Mouse (Mus musculus) layer of hippocampus, adult 2 months (tissue): ENCODE measurements at regions not wholly inside any gene's neighbourhood (a gene's known extent, or its start where the extent isn't known, plus 50 kb on each side); places are given as distances from the start of the nearest gene placed in this dataset.

Experiments
- DNase-seq, 2 experiments: peaks; one replicate each; pipeline ENCODE4 v3.0.0; 2022; ENCODE audit warnings: low spot score in 2 of 2
- H3K27ac ChIP-seq: fragments of 200-600 bp; 2 replicates; pipeline ENCODE4 v1.8.1; 2022
- H3K4me3 ChIP-seq: fragments of 200-600 bp; 2 replicates; pipeline ENCODE4 v1.8.1; 2022; ENCODE audit warnings: mild to moderate bottlenecking
- CTCF ChIP-seq: fragments of 200-600 bp; conservative IDR thresholded peaks from 2 replicates; pipeline ENCODE4 v1.8.1; 2022; ENCODE audit warnings: antibody characterized with exemption, mild to moderate bottlenecking, moderate library complexity

DNA sequence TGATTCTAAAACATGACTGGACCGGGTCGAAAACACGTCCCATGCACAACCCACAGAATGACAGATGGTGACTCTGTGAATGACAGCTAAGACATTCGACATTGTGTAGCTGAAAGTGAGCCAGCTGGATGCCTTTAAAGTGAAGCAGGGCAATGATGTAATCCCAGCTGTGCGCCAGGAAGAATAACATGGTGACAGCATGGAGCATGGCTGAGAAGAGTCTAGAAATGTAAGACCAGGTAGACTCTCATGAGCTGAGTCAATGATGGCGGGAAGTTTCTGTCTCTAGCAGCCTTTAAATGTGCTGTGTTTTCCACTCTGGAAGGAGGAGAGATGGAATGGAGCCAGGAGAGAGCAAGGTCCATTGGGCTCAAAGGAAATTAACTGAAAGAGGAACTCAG, 118.4 kb upstream of the Dock1 start:
- peak; percentile 26 to 43 for DNase-seq
- no peak for TF ChIP-seq CTCF
- H3K4me3 ChIP-seq: no peak overlapping the region
- no peak overlapping the region for H3K27ac ChIP-seq

DNA sequence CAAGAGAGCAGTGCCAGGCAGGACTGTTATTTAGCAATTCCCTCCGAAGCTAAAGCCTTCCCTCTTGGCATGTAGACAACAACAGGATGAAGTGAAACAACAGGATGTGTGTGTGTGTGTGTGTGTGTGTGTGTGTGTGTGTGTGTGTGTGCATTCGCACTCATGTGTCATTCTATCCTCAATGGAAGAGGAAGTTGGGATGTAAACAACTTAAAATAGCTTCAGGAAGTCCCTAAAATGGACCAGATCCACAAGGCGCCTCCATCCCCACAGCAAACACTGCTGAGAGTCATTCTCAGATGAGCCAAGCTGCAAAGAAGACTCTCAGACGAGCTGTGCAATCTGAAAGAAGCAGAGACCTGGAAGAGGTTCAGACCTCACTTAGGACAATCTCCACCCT, 114.4 kb upstream of the Dock1 start:
- no peak for DNase-seq
- TF ChIP-seq CTCF: no peak

DNA sequence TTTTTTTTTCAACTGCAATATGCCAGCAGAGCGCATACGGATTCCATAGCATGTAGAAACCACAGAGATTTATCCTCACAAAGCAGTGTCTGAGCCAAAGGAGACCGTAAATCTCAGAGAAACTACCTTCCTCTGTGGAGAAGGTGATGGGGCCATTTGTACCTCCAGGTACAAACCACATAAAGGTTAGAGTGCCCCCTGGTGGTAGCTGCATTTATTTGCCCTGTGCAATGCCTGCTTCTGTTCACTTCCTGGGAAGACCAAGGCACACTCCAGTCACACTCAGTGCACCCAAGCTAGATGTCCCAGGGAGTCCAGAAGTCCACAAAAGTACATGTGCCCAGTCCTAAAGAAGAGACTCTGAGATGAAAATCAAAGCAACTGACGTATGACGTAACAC, 104.1 kb upstream of the Dock1 start:
- peak; percentile 90 for TF ChIP-seq CTCF
- Histone ChIP-seq H3K27ac (no peak overlapping the region), H3K4me3 (no peak overlapping the region)
- peak; percentile 57 to 83 for DNase-seq

More for the DNA sequence above, 114.4 kb upstream of the Dock1 start:
- Histone ChIP-seq H3K27ac (no peak overlapping the region), H3K4me3 (no peak overlapping the region)

DNA sequence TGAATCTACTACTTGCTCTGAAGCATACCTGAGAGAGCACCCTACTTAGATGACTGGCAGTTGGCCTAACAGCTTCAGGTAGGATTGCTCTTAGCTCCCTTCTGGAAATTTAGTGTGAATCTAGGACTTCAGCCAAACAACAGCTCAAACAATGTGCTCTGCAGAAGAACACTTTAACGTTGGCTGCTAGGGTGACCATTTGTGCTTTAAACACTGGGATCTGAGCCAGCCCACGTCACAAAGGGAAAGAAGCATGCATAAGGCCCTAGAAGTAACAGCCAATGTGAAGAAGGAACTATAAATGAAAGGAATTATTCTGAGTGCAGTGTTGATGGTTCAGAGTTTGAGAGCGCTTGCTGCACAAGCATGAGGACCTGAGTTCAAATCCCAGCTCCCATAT, 101.2 kb upstream of the Dock1 start:
- TF ChIP-seq CTCF: no peak
- H3K4me3 ChIP-seq: no peak overlapping the region
- H3K27ac ChIP-seq: no peak overlapping the region
- DNase-seq: no peak

DNA sequence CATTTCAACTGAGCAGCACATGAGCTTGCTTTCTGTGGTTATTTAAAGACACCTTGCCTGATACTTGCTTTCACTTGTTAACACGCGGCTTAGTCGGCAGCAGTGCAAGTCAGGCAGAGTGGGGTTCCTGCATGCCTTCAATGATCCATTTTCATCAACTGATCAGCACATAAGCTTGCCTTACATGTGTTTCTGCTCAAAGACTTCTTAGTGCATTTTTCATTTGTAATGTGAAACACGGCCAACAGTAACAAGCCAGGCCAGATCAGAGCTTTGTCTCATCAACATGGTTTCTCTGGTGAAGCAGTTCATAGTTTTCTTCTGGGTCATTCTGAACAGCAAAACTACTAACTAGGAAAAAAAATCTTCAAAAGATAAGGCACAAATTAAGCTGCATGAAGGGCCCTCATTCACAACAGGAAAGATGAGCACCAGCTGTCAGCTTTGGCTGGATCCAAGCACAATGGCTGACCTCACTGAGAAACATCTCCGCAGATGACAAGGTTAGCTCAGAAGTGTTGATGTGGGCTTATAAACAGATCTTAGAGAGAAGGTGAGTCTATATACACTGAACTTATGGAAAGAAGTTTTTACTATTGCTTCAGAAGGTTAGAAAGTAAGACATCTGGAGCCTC, 100.2 kb upstream of the Dock1 start:
- H3K27ac ChIP-seq: no peak overlapping the region
- no peak overlapping the region for H3K4me3 ChIP-seq
- DNase-seq: no peak
- no peak for TF ChIP-seq CTCF

DNA sequence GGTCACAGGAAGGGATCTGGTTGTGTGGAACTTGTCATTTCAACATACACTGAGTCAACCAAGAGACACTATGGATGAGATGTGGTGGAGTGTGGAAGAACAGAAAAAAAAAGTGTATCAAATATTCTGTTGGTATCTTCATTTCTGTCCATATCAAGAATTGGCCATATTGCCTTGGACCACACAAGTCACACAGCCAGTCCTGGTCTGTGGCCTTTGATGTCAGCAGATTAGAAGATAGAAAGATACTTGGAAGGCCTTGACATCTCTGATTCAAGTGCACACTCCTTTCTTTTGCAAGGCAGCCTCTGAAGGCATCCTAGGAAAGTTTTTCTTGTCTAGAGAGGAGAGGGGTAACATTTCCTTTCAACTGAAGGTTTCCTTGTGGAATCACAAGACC, 88.7 kb upstream of the Dock1 start:
- no peak overlapping the region for H3K27ac ChIP-seq
- no peak overlapping the region for H3K4me3 ChIP-seq

DNA sequence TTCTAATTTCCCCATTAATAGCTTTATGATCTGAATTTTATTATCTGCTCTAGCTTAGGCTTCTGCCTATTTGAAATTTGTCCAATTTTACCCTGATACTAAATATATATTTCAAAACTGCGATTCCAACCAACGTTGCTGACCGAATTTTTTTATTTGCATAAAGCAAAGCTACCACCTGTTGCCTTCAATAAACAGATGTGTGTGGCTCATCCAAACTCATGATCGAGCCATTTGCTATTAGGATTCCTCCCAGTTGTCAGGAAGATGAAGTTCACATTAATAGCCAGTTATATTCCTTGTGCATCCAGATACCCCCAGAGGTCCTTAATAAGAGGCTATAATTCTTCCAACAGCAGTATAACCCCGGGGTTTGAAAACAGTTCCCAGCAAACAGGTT, 85.0 kb upstream of the Dock1 start:
- no peak for TF ChIP-seq CTCF
- Histone ChIP-seq H3K4me3 (no peak overlapping the region), H3K27ac (no peak overlapping the region)
- DNase-seq: no peak

More for the DNA sequence above, 88.7 kb upstream of the Dock1 start:
- TF ChIP-seq CTCF: no peak
- no peak for DNase-seq

DNA sequence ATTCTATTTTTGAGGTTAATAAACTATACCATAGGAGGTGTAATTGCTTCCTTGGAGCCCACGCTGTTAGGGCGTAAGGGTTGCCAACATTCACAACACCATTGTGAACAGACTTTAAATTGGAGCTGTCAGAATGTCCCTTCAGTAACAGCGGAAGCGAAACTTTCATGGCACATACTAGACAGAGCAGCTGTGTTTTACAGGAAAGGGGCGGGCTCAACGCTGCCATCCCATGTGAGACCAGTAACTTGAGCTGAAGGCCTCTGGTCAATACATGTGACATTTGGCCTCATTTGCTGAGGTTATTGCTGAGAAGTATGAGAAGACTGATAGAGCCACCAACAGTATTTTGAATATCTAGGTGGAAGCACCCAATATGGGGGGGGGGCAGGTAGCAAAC, 83.5 kb upstream of the Dock1 start:
- TF ChIP-seq CTCF: no peak
- Histone ChIP-seq H3K27ac (no peak overlapping the region), H3K4me3 (no peak overlapping the region)
- DNase-seq: no peak

DNA sequence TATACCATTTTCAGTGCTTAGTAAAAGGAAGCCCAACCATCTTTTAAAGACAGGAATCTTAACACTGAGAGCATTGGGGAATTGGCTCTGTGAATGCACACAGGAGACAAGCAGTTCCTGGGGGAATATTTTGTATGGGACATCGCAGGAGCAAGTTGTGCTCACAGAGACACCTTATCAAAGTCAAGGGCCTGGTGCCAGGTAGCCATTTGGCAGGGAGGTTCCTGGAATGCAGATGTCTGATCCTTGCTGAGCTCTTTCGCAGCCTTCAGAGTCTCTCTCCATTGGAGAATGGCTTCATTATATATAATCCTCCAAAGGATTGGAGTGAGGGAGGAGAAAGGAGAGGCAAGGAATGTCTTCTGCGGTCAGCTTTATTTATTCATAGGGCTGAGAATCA, 62.6 kb upstream of the Dock1 start:
- Histone ChIP-seq H3K4me3 (no peak overlapping the region), H3K27ac (no peak overlapping the region)
- no peak for TF ChIP-seq CTCF
- no peak for DNase-seq

DNA sequence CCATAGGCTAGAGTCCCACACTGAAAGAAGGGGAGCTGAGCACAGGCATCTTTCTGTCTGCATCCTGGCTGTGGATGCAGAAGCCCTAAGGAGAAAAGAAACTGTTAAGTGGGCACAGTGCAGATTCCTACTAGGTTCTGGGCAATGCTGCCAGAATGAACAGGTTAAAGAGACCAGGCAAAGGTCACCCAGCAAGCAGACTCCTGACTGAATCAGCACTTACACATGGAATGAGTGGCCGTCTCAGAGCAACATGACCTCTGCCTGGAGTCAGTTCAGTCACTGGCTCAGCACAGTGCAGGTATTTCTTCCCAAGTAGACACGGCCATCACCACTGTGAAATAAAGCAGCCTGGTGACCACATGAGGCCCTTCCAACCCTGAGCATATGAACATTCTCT, 60.3 kb upstream of the Dock1 start:
- no peak for TF ChIP-seq CTCF
- H3K4me3 ChIP-seq: no peak overlapping the region

DNA sequence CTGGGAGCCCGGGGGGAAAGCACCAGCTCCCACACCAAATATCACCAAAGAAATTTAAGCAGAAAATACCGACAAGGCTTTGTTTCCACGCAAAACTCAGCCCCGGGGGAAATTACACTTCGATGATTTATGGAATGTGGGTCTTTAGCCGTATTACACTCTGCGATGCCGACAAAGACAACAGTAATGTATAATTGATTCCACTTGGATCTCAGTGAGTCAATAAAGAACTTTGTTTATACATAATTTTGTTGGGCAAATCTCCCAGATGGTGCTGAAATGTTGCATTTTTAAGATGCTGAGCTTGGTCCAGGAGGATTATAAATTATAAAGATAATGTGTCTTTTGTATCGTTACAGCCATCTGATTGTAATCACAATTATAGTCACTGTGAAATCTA, 59.1 kb upstream of the Dock1 start:
- no peak for TF ChIP-seq CTCF
- DNase-seq: no peak
- Histone ChIP-seq H3K4me3 (no peak overlapping the region), H3K27ac (peak overlapping the region; percentile 82)

More for the DNA sequence above, 60.3 kb upstream of the Dock1 start:
- DNase-seq: no peak
- no peak overlapping the region for H3K27ac ChIP-seq

DNA sequence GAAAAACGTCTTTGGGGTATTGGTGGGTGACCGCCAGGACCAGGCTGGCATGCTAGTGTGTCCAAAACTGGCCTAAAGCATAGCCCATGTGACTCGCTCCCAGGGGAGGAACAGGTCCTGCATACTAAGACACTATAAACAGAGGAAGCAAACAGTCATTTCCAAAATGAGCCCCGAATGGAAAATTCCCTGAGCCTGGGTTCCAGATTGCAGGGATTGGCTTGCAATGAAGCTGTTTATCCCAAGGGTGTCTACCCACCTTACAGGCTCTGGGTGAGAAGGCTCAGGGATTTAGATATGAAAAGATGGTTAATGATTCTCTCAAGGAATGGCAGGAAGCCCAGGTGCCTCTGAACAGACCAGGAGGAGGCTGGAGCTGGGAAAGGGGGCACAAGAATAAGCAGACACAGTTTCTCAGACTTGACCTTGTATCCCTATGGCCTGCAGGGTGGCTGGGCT, 58.2 kb upstream of the Dock1 start:
- TF ChIP-seq CTCF: no peak
- Histone ChIP-seq H3K27ac (peak overlapping the region; percentile 82), H3K4me3 (no peak overlapping the region; the same call in 1 of the 2 replicates)
- DNase-seq: peak; percentile 39 to 52

DNA sequence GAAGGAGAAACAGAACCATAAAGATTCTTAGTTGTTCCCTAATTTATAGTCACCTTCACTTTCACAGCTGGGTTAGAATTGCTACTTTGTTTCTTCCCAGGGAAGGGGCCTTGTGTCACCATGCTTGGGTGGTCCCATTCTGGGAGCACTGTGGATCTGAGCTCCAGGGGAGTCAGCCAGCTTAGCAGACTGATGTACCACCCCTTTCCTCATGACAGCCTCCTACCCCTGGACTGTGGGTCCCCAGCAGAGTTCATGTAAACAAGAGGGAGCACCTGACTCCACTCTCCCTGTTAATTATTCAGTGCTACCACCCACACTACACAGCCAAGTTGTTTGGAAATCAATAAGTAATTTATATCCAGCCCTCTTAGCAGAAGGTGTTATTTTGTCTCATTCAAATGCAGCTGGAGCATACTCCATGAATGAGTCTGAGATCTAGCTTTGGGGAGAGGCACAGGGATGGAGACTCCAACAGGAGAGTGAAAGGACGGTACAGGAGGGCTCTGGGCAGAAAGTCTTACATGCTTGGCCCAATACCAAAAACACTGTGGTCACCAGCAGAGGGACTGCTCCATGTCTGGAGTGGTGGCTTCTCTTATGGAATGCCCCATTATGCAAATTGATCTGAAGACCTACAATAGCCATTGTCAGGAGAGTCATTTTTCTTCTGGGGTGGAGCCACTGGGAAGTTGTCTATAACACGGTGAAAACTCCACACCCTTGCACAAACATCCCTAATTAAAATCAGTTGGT, 51.1 kb upstream of the Dock1 start:
- H3K4me3 ChIP-seq: no peak overlapping the region
- DNase-seq: no peak
- TF ChIP-seq CTCF: no peak
- no peak overlapping the region for H3K27ac ChIP-seq

DNA sequence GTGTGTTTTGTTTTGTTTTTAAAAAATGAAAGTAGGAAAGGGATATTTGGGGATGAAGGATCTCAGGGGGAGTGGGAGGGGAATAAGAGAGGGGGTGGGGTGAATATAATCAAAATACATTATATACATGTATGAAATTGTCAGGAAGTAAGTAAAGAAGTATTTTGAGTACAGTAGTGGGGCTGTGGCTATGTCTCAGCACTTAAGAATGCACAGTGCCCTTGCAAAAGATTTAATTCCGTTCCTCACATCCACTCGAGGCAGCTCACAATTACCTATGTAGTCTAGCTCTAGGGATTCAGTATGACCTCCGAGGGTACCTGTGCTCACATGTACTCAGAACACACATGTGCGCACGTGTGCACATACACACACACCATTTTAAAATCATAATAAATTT, 50.4 kb upstream of the Dock1 start:
- Histone ChIP-seq H3K27ac (no peak overlapping the region), H3K4me3 (no peak overlapping the region)
- no peak for TF ChIP-seq CTCF
- no peak for DNase-seq
